Mouse (Mus musculus): ENCODE data around the gene Zfhx3. TPM values are rescaled to one million over a fixed set of nuclear protein-coding genes. Genes with fewer than 3 reads are reported as not detected.

Gene Zfhx3
- polyA plus RNA-seq, 1 experiment from 2014 or later, result 8.4 TPM

GRCm38 (mm10) chr8:108581557-108581956, 639.1 kb downstream of the Zfhx3 start:
- no peak overlapping the region for H3K27ac ChIP-seq (ENCODE audit: low read depth, low read length)
- peaks cover 5% of the 10 kb centered on the region; the same call in 1 of the 2 replicates for H3K4me1 ChIP-seq (ENCODE audit: control insufficient read depth, insufficient read depth, low read length)
- WGBS (ENCODE audit: insufficient replicate concordance), result 71% methylated on average over 6 of the region's 6 CpGs
- no peaks in the 10 kb centered on the region for H3K27me3 ChIP-seq (ENCODE audit: control insufficient read depth, insufficient read depth, low read length)
- no peak for ATAC-seq (replicated peaks; ENCODE audit: insufficient number of reproducible peaks, low FRiP score, low TSS enrichment)
- H3K9me3 ChIP-seq (replicated peaks; ENCODE audit: control insufficient read depth, low read length), result no peaks in the 10 kb centered on the region
- H3K4me2 ChIP-seq, result no peak overlapping the region
- no peak overlapping the region for H3K9ac ChIP-seq (ENCODE audit: low read depth, low read length)
- no peak overlapping the region for H3K4me3 ChIP-seq (ENCODE audit: low read depth, low read length)
- no peaks in the 10 kb centered on the region for H3K36me3 ChIP-seq (ENCODE audit: control insufficient read depth, insufficient read depth, low read length)

DNA sequence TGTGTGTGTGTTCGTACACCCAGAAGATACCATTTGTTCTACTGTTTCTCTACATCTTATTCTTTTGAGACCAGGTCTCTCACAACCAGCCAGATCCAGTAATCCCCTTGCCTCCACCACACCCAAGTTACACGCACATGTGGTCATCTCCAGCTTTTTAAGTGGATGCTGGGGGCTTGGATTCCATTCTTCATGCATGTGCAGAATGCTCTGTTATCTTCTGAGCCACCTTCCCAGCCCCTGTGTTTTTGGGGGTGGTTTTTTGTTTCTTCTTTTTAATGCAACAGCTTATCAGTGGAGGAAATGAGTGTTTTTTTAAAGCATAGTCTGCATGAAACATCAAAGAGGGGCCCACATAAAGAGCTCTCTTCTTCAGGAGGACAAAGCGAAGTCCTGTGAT, 639.8 kb downstream of the Zfhx3 start:
- Histone ChIP-seq H3K27me3 (ENCODE audit: control insufficient read depth, insufficient read depth, low read length) (no peaks in the 10 kb centered on the region), H3K4me3 (ENCODE audit: low read depth, low read length) (no peak overlapping the region), H3K9me3 (replicated peaks; ENCODE audit: control insufficient read depth, low read length) (no peaks in the 10 kb centered on the region), H3K27ac (ENCODE audit: low read depth, low read length) (no peak overlapping the region), H3K9ac (ENCODE audit: low read depth, low read length) (no peak overlapping the region), H3K4me2 (no peak overlapping the region), H3K36me3 (ENCODE audit: control insufficient read depth, insufficient read depth, low read length) (no peaks in the 10 kb centered on the region), H3K4me1 (ENCODE audit: control insufficient read depth, insufficient read depth, low read length) (peaks cover 4% of the 10 kb centered on the region; the same call in 1 of the 2 replicates)
- ATAC-seq (replicated peaks; ENCODE audit: insufficient number of reproducible peaks, low FRiP score, low TSS enrichment), result no peak
- 66% methylated on average over 3 of the region's 3 CpGs for WGBS (ENCODE audit: insufficient replicate concordance)

- 76% methylated on average over 4 of the region's 4 CpGs for WGBS (ENCODE audit: insufficient replicate concordance)
These were observed 640.8 kb downstream of the Zfhx3 start for GRCm38 (mm10) chr8:108583261-108583660.

GRCm38 (mm10) chr8:108583867-108584661, 641.6 kb downstream of the Zfhx3 start:
- no peak overlapping the region for H3K27ac ChIP-seq (ENCODE audit: low read depth, low read length)

More at GRCm38 (mm10) chr8:108583261-108583660, 640.8 kb downstream of the Zfhx3 start:
- Histone ChIP-seq H3K9ac (ENCODE audit: low read depth, low read length) (no peak overlapping the region), H3K4me2 (no peak overlapping the region), H3K9me3 (replicated peaks; ENCODE audit: control insufficient read depth, low read length) (no peaks in the 10 kb centered on the region), H3K4me3 (ENCODE audit: low read depth, low read length) (no peak overlapping the region), H3K27me3 (ENCODE audit: control insufficient read depth, insufficient read depth, low read length) (no peaks in the 10 kb centered on the region), H3K36me3 (ENCODE audit: control insufficient read depth, insufficient read depth, low read length) (no peaks in the 10 kb centered on the region), H3K27ac (ENCODE audit: low read depth, low read length) (no peak overlapping the region), H3K4me1 (ENCODE audit: control insufficient read depth, insufficient read depth, low read length) (no peaks in the 10 kb centered on the region)
- ATAC-seq (replicated peaks; ENCODE audit: insufficient number of reproducible peaks, low FRiP score, low TSS enrichment), result no peak

DNA sequence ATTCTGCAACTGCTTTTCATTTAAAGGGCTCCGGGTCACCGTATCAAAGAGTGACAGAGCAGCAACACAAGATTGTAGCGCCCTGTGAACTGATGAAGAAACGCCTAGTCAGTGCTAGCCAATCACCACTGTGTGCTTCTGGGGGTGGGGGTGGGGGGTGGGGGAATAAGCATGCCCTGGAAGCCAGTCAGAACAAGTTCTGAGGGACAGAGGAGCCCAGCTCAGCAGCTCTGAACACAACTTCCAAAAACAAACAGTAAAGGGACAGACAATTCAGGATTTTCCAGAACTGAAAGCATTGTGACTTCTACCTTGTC, 642.2 kb downstream of the Zfhx3 start:
- no peaks in the 10 kb centered on the region for H3K27me3 ChIP-seq (ENCODE audit: control insufficient read depth, insufficient read depth, low read length)
- no peaks in the 10 kb centered on the region for H3K4me1 ChIP-seq (ENCODE audit: control insufficient read depth, insufficient read depth, low read length)
- H3K36me3 ChIP-seq (ENCODE audit: control insufficient read depth, insufficient read depth, low read length), result no peaks in the 10 kb centered on the region
- no peak overlapping the region for H3K4me3 ChIP-seq (ENCODE audit: low read depth, low read length)
- no peak overlapping the region for H3K27ac ChIP-seq (ENCODE audit: low read depth, low read length)
- ATAC-seq (replicated peaks; ENCODE audit: insufficient number of reproducible peaks, low FRiP score, low TSS enrichment), result no peak
- H3K9ac ChIP-seq (ENCODE audit: low read depth, low read length), result no peak overlapping the region
- H3K4me2 ChIP-seq, result no peak overlapping the region
- 74% methylated on average over 4 of the region's 4 CpGs for WGBS (ENCODE audit: insufficient replicate concordance)
- no peaks in the 10 kb centered on the region for H3K9me3 ChIP-seq (replicated peaks; ENCODE audit: control insufficient read depth, low read length)

More at GRCm38 (mm10) chr8:108583867-108584661, 641.6 kb downstream of the Zfhx3 start:
- Histone ChIP-seq H3K27me3 (ENCODE audit: control insufficient read depth, insufficient read depth, low read length) (no peaks in the 10 kb centered on the region), H3K9ac (ENCODE audit: low read depth, low read length) (no peak overlapping the region), H3K36me3 (ENCODE audit: control insufficient read depth, insufficient read depth, low read length) (no peaks in the 10 kb centered on the region), H3K4me3 (ENCODE audit: low read depth, low read length) (no peak overlapping the region), H3K9me3 (replicated peaks; ENCODE audit: control insufficient read depth, low read length) (no peaks in the 10 kb centered on the region), H3K4me2 (no peak overlapping the region), H3K4me1 (ENCODE audit: control insufficient read depth, insufficient read depth, low read length) (no peaks in the 10 kb centered on the region)
- WGBS (ENCODE audit: insufficient replicate concordance), result 71% methylated on average over 9 of the region's 9 CpGs
- ATAC-seq (replicated peaks; ENCODE audit: insufficient number of reproducible peaks, low FRiP score, low TSS enrichment), result no peak

DNA sequence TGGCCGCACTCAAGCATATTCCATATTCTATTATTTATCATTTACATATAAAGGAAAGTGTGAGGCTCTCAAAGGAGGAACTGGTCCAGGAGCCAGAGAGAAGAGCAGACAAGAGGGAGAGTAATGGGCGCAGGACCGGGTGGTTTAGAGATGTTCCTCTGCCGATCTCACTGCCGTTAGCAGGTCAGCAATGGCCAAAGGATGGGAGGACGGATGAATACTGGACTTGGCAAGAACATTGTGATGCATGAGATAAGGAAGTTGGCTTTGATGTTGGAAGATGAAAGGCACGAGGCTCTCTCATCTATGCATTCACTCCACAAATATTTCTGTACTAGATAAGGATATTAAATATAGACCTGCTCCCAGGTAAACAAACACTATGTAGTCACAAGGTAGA, 648.6 kb downstream of the Zfhx3 start:
- ATAC-seq (replicated peaks; ENCODE audit: insufficient number of reproducible peaks, low FRiP score, low TSS enrichment), result no peak
- Histone ChIP-seq H3K36me3 (ENCODE audit: control insufficient read depth, insufficient read depth, low read length) (no peaks in the 10 kb centered on the region), H3K9ac (ENCODE audit: low read depth, low read length) (no peak overlapping the region), H3K9me3 (replicated peaks; ENCODE audit: control insufficient read depth, low read length) (no peaks in the 10 kb centered on the region), H3K4me2 (no peak overlapping the region), H3K4me1 (ENCODE audit: control insufficient read depth, insufficient read depth, low read length) (no peaks in the 10 kb centered on the region), H3K27ac (ENCODE audit: low read depth, low read length) (no peak overlapping the region), H3K27me3 (ENCODE audit: control insufficient read depth, insufficient read depth, low read length) (no peaks in the 10 kb centered on the region), H3K4me3 (ENCODE audit: low read depth, low read length) (no peak overlapping the region)
- WGBS (ENCODE audit: insufficient replicate concordance), result 80% methylated on average over 7 of the region's 7 CpGs

GRCm38 (mm10) chr8:108592028-108592724, 649.7 kb downstream of the Zfhx3 start:
- Histone ChIP-seq H3K36me3 (ENCODE audit: control insufficient read depth, insufficient read depth, low read length) (no peaks in the 10 kb centered on the region), H3K27ac (ENCODE audit: low read depth, low read length) (no peak overlapping the region), H3K4me3 (ENCODE audit: low read depth, low read length) (no peak overlapping the region), H3K9me3 (replicated peaks; ENCODE audit: control insufficient read depth, low read length) (no peaks in the 10 kb centered on the region), H3K27me3 (ENCODE audit: control insufficient read depth, insufficient read depth, low read length) (no peaks in the 10 kb centered on the region), H3K4me1 (ENCODE audit: control insufficient read depth, insufficient read depth, low read length) (no peaks in the 10 kb centered on the region), H3K9ac (ENCODE audit: low read depth, low read length) (no peak overlapping the region), H3K4me2 (no peak overlapping the region)
- no peak for ATAC-seq (replicated peaks; ENCODE audit: insufficient number of reproducible peaks, low FRiP score, low TSS enrichment)
- WGBS (ENCODE audit: insufficient replicate concordance), result 84% methylated on average over 11 of the region's 11 CpGs

DNA sequence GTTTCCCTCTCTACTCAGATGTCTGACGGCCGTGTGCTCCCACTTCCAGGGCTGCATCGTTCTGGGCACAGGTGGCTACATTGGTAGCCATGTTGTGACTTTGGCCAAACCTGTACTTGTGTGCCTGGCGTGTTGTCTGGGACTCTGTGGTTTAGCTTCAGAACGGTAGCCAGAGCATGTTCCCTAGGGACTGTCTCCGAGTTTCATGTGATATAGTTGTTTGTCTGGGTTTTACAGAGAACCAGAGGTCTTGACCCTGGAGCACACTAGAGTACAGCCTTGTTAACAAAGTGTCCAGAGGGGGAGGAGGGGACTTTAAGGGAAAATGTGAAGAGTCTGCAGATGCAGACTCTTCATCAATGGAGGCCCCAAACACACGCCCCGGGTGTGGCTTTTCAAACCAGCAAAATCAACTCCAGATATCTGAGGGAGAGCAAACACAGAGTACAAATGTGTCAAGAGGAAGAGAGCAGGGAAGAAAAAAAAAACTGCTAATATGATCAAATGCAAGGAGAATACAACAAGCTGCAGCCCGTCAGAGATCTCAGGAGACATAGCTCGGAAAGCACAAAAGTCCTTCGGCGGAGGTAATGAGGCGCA, 650.6 kb downstream of the Zfhx3 start:
- no peaks in the 10 kb centered on the region for H3K36me3 ChIP-seq (ENCODE audit: control insufficient read depth, insufficient read depth, low read length)
- H3K9me3 ChIP-seq (replicated peaks; ENCODE audit: control insufficient read depth, low read length), result no peaks in the 10 kb centered on the region
- no peaks in the 10 kb centered on the region for H3K27me3 ChIP-seq (ENCODE audit: control insufficient read depth, insufficient read depth, low read length)
- no peak overlapping the region for H3K27ac ChIP-seq (ENCODE audit: low read depth, low read length)
- H3K4me2 ChIP-seq, result no peak overlapping the region
- no peak for ATAC-seq (replicated peaks; ENCODE audit: insufficient number of reproducible peaks, low FRiP score, low TSS enrichment)
- no peak overlapping the region for H3K9ac ChIP-seq (ENCODE audit: low read depth, low read length)
- no peaks in the 10 kb centered on the region for H3K4me1 ChIP-seq (ENCODE audit: control insufficient read depth, insufficient read depth, low read length)
- H3K4me3 ChIP-seq (ENCODE audit: low read depth, low read length), result no peak overlapping the region
- WGBS (ENCODE audit: insufficient replicate concordance), result 69% methylated on average over 13 of the region's 13 CpGs
